Mouse (Mus musculus): ENCODE results near the gene Aldh1a3. TPM values are rescaled to one million over a fixed set of nuclear protein-coding genes. Genes with fewer than 3 reads are reported as not detected.

The Aldh1a3 gene
- under 1 TPM in 1 of 2 experiments, not detected in 1; 0.50 TPM for polyA plus RNA-seq (2017; shearing (Covaris generic))

DNA sequence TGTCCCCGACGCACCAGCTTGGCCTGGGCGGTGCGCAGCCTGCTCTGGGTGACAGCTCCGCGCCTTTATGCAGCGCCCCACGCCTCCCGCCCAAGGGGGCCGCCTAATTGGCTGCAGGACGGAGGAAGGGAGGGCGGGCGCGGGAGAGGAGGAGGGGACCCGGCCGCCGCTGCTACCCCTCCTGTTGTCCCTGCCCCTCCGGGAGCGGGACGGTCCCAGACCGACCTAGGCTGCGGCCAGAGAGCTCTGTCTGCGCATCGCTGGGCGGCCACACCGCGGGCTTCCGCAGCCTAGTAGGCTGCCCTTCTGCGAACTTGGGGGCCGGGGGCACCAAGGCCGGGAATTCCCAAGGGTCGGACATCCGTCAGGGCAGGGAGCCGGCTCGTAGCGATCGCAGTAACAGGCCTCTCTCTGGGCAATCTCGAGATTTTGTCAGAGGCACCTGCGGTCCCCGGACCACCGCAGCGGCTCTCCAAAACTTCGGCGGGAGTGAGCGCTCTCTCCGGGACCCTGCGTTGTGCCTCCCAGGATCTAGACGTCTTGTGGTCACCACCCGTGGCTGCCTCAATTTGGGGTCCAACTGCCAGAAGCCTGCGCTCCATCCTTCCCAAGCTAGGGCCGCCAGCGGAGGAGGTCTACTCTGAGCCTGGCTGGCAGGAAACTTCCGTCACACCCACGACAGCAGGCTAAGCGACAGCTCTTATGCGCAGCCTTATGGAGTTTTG is at the start of gene Aldh1a3:
Aldh1a3 (minus strand) TSS at position 81 of the 725 bp plus-strand sequence.
- no peak for ATAC-seq

DNA sequence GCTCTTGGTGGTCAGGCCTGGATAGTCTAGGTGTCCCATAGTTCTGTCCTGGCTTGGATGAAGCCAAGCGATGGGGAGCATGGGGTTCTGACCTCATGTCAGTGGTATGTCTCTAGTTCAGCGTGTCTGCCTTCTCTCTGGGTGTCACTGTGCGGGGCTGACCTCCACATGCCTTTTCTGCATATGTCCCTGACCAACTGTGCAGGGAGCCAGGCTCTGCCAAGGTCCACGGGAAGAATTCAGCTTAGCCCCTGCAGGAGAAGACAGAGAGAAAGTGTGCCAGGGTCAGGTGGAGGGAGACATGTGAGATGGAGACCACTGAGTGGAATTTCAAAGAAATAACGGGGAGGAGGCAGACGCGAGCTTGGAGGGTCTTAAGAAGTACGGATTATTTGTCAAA is 49.0 kb upstream of the Aldh1a3 start:
- no peak for ATAC-seq

DNA sequence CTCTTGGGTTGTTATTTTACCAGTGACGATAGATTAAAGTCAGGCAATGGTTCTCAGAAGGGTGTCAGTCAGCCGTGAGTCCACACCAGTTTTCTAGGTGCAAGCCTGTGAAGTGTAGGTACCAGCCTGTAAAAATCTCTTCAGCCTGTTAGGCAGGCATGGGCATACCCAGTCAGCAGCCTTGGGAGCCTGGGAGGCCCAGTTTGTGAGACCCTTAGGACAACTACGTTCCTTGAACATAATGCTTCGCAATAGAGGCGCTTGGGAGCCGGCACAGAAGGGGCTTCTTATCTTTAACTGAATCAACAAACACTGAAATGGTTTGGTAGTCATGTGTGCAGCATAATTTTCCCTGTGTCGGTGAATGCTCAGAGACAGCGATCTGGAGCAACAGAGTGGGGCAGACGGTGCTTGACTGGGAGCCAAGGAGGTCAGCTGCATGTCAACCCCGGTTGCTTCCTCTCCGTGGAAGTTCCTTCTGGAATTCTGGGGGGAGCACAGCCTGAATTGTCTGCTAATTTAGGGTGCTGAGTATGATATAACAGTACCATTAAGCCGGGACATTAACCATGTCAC is 44.4 kb upstream of the Aldh1a3 start:
- no peak for ATAC-seq

DNA sequence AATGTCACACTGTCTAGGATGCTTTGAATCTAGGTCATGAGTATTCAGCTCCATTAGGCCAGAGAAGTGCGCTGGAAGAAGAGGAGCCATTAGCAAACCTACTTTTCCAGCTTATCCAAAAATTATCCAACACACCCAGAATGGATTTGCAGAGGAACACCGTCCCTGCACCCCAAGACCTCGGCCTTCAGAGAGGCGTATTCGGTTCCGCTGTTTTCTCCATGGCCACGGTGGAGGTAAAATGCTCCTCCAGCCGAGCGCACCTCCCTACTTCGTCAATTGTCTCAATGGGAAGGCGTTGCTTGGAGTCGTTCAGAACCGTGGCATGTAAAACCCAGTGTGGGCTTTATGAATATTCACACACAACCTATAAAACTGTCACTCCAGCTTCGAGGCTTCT is 39.3 kb upstream of the Aldh1a3 start:
- ATAC-seq = no peak

DNA sequence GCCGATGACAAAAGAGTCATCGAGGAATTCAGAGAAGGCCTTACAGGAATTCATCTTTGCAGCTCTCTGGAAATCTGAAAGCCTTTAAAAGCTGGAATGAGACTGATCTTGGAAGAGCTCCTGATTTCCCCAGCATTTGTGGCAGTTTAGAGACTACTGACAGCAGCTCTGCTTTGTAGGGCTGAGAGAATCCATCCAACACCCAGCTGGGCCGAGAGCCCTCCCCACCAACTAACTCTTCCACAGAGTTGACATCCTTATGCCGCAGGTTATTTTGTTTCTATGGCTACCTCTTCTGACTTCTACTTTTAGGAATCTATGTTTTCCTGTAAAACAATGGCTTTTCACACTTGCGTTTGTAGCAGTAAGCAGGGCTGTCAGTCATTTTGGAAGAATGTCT is 37.9 kb upstream of the Aldh1a3 start:
- ATAC-seq = no peak

DNA sequence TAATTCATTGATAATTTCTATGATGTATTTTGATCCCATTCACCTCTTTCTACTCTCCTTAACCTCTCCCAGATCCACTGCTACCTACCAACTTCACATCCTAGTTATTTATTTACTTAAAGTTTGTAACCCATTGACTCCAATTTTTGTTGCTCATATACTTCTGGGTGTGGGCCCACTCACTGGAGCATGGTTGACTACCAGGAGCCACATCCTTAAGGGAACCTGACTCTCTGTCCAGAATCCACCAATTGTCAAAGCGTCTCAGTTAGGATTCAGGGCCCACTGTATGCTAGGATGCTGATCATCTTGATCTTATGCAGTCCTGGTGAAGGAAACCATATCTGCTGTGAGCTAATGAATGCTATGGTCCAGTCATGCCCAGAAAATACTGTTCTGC is 35.8 kb upstream of the Aldh1a3 start:
- ATAC-seq = no peak

DNA sequence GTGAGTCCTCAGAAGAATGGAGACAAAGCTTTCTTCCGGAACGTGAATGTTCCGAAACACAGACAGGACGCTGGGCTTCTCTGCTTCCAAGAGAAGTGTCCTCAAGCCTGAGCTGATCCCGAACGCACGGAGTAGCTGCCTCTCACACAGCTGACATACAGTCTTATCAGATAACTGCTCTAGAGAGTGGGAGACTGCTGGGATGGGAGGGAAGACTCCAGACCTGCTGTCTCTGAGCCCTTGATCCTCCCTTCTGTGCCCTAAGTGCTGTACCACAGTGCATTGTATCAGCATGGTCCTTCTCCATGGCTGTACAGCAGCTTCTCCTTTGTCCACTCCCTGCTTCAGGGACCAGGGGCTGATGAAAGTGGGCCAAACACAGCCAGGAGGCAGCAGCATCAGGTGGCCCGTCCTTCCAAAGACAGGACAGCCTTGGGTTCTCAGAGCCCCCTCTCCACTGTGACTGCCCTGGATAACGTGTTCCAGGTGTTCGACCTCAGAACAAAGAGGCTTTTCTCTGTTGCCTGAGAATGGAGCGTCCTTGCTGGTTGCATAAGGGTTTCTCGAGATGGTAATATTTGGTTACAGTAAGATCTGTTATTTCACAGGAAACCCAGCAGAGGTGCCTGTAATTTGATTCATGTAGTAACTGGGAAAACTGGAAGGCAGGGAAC is 24.4 kb upstream of the Aldh1a3 start:
- ATAC-seq = no peak

DNA sequence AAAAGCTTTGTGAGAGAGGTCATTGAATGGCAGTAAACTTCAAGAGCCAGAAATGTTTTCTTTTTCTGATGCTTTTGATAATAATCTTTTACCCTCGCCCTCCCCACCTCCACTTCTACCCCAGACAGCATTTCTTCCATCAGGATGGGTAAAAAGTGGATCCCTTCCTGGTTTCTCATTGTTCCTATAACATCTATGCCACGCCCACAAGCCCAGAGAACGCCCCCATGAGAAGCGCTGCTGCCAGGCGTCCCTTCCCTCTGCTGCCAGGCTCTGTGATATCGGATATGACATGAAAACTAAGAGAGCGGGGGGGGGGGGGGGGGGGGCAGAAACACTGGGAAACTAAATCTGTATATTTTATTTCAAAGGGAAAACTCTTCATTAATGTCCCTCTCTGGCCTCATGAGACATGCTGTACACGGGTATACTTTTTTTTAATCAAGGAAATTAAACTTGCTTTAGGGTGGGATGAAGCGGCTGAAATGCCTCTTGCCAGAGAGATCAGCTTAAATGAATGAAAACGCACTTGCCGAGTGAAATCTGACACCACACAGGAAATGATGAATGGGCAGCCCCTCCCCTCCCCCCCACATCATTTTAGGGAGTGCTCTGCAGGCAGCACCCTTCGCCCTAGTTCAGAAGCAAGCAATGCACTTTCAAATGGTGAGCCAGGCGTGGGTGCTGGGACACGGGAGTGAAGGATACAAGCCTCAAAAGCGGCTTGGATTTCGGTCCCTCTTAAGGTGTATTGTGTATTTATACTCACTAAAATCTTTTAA is 22.8 kb upstream of the Aldh1a3 start:
- no peak for ATAC-seq

DNA sequence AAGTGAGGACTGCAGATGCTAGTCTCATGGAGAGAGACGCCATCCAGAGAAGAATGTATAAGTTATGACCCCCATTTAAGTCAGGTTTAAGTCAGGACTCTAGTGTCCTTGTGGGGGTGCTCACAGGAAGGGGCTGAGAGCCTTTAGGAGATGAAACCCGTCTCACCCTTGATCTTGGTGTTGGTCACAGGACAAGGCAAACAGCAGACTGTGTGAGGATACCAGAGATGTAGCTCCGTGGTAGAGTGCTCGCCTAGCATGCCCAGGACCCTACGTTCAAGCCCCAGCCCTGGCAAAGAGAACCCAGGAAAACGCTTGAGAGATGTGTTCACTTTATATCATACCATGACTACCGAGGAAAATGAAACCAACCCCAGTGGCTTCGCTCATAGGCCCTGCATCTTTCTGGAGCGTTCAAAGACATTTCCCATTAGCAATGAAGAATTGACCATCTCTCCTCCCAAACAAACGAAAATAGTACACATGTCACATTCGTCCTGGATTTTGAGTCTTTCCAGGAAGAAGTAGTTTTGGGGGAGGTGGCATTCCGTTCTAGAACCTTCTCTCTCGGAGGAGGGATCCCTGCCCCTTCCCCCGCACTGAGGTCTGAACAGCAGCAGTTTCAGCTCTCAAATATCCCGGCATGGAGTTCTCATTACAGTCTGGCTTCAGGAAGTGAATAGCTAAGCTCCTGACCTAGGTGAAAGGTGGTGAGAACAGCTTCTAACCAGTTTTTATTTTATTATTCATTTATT is 21.6 kb upstream of the Aldh1a3 start:
- no peak for ATAC-seq

DNA sequence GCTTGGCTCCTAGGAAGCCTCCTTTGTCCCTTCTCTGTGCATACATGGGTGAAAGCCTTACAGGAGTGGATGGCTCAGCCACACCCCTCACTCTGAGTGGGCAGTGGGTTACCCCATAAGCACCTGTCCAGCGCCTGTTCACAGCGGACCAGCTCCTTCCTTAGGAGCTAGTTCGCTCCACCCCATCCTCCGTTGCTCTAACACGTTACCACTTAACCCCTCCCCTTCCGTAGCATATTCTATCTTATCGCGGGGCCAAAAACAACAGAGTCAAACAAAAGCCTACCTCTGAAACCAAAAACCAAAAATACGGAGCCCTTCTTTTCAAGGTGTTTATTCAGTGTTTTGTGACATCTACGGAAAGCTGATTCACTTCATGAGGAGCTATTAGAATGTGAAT is 21.0 kb upstream of the Aldh1a3 start:
- no peak for ATAC-seq

DNA sequence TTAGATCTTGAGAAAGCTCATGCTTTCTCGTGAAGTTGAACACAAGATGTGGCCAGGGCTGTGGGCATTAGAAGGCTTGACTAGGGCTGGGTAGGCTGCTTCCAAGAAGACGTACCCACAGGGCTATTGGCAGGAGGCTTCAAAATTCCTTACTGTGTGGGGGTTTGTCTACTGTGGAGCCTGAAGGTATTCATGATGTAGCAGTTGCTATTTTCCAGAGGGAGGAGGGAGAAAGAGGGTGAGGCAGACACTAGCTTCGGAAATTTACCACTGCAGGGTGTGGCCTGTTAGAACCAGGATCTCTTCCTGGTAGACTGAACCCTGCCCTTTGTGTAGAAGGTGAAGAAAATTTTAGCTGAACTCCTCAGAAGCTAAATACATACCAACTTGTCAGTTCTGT is 19.5 kb upstream of the Aldh1a3 start:
- no peak for ATAC-seq

DNA sequence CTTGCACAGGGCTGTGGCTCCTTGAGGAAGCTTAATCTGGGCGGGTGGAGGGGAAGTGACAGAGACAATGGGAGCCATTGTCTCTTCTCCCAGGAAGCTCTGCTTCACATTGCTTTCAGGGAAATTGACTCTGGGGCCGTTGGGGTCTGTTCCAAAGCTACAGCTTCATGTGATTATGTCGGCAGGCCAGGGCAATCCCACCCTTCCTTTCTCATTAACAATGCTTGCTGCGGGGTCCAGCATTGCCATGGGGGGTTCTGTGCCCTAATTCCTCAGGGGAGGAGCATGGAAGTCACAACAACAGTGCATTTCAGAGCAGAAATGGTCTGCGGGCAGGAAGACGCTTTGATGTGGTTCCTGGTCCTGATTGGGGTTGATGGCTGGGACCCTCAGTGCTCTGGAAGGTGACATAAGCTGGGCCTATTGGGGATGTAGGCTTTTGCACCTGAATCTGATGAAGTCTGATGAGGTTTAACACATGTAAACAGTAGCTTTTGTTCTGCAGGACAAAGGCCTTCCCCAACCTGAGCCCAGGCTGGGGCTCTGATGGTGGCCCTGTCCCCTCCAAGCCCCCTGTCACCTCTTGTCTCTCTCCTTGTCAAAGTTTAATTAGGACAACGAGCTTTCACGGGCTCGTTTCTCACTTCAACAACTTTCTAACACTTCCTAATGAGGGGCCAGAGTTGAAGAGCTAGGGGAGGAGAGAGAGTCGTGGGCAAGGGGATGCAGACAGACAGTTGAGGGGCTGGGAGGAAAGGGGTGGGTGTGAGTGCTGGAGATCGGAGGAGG is 18.0 kb upstream of the Aldh1a3 start:
- ATAC-seq = no peak

DNA sequence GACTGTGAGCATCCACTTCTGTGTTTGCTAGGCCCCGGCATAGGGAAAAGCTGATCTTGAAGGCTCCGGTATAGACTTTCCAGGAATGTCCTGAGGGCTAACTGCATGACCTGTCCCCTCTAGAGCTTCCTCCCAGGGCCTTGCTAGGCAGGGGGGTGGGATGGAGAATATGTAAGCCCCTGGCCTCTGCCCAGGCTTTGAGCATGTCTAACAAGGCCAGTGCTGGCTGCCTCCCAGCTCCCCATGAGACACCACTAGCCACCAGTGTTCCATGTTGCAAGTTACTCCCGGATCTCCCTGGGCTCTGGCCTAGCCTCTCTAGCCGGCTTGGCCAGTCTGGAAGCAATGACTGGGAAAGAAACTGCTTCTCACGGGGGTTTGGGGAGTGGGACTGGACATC is 17.4 kb upstream of the Aldh1a3 start:
- ATAC-seq = no peak

DNA sequence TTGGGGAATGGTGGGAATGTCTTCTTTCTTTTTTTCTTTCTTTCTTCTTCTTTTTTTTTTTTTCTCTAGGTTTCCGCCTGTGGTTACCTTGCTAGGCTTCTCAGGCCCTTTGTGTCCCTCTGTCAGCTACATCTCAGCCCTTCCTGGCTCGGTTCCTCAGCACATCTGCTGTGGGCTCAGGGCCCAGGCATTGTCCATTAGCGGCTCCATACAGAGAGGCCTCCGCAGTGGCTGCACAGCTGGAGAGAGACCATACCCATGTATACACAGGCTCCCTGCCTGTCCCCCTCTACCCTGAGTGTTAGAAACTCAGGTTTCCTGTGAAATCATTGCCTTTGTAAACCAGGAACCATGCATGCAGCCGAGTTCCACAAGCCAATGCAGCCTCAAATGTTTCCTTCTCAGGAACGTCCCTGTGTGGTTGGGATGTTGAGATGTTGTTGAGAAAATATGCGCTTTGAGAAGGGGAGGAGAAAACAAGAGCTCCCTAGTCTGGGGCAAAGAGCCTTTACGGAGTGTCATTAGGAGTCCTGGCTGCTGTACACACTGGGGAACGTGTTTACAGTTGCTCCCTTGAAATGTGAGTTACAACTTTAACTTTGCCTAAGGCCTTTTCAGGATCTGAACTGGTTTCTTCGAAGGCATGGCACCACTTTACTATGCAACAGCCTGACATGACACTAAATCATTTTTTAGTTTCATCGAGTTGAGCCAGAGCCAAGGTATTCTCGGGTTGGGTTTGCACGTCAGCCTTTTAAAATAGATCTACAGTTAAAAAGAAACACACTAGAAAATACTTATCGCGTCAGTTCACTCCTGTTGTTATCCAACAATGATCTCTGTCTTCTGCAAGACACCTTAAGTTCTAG is 15.4 kb upstream of the Aldh1a3 start:
- no peak for ATAC-seq

DNA sequence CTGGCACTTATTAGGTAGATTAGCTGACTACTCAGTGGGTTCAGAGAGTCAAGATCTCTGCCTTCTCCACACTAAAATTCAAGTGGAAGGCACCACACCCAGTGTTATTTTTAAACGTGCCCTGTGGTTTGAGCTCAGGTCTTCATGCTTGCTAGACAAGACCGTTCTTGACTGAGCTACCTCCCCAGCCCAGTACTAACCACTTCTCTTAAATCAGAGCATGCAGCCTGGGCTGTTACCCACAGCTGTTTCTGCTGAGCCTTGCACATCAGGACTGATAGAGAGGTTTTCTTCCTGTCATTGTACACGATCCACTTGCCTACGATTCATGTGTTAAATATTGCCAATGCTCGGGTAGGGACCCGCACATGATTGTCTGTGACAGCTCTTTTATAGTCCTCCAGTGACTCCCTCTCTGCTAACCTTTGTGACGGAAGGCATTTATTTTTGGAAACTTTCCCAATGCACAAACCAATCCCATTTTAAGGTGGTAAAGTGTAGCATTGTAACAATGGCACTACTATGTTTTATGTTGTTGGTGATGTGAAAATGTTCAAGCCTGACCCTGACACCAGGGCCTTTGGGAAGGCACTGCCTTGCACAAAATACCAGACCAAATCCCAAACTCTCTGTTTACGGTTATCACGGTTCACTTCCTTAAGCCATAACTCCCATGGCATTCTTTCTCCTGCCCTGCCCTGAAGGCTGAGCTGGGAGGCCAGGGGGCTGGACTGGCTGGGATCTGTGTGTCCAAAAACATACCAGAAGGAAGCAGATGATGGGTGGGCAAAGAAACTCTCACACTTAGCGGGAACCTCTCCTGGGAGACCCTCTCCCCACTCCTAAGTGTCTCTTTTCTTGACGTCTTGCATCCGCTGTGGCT is 11.7 kb upstream of the Aldh1a3 start:
- no peak for ATAC-seq

DNA sequence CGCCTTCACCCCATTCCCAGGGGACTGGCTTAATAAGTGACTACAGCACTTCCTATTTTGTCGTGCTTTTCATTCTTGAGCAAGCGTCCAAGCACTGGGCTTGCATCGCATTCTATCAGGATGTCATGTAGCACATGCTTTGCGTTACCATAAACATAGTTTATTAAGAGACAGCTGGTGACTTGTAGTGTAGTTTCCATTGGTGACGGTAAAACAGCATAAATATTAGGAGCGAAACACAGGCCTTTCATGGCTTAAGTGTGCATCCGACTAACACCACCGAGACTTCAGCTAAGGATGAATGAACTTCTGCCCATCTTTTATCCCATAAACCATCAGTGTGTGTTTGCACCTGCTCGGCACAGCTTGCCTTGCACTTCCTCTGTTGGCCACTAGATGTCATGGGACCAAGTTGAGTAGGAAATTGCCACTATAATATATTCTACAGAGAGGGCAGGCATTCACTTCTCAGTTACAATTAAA is 7.2 kb upstream of the Aldh1a3 start:
- ATAC-seq = no peak

DNA sequence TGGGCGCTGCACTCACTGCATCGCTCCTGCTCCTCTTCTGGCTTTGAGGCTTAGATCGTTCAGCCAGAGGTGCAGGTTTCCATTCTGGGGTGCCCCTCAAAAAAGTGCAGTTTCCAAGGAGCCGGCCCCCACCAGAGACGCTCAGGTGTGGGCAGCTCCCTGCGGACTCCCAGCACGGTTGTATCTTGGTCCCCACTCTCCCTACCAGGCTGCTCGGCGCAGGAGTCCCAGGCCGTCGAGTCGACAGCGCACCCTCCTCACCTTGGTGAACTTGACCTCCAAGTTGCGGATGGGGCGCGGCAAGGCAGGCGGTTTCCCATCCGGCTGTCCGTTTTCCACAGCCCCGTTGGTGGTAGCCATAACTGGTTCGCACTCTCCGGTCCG is 272 bp downstream of the Aldh1a3 start:
- no peak for ATAC-seq

DNA sequence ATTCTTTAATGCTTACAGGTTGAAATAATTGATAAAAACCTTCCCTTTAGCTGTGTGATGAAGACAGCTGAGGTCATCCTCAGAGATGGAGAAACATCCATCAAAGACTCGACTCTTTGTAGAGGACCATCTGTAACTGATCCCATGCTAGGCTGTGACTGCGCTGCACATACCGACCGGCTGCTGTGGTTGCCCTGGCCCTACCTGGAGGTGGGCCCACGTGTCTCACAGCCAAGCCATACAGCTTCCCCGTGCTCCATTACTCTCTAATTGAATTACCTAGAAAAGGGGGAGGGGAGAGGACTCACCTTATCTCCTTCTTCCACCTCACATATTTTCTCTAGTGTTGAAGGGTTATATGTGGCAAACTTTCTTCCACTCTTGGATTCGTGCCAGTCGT is 5.4 kb downstream of the Aldh1a3 start:
- no peak for ATAC-seq

DNA sequence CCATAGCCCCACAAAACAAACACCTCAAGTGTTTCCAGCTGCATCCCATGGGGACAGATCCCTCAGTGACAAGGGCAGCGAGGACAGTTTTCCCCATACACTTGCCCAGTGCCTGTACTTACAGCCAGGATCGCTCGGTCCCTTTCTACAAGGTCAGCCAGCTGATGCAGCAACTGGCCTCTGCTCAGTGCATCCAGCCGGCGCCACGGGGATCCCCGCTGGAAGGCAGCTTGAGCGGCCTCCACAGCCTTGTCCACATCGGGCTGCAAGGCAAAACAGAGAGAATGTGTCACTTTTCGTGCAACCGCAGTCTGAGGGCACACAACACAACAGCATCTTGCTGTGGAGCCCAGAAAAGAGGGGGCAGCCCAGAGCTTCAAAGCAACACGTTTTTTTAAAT is 8.3 kb downstream of the Aldh1a3 start:
- no peak for ATAC-seq

DNA sequence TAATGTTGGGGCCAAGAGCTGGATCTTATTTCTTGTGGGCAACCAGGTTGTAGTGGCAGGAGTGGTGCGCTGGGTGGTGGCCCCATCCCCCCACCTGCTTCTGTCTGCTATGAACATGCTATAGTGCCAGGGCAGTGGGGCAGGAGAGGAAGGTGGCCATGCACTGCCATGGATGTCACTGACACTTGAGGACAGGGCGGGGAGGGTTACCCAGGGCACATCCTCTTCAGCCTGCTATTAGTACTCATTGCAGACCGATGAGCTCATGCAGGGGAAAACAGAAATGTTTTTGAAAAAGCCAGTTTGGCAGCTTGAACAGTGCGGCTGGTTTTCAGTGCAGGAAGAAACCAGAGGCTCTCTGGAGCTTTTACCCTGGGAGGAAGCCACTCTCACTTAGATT is 10.5 kb downstream of the Aldh1a3 start:
- no peak for ATAC-seq
